Mouse (Mus musculus): ENCODE measurements around the gene Wipi1. TPM values are rescaled to one million over a fixed set of nuclear protein-coding genes. Genes with fewer than 3 reads are reported as not detected.

Wipi1 gene
- total RNA-seq, 1 experiment from 2014 or later: 31.9 TPM

GRCm38 (mm10) chr11:109579999-109580398, 31.8 kb downstream of the Wipi1 start:
- no peak for DNase-seq

- no peak for DNase-seq
Measured at GRCm38 (mm10) chr11:109578536-109578935, 33.2 kb downstream of the Wipi1 start.

GRCm38 (mm10) chr11:109575832-109576231, 35.9 kb downstream of the Wipi1 start:
- no peak for DNase-seq

GRCm38 (mm10) chr11:109574604-109575003, 37.2 kb downstream of the Wipi1 start:
- no peak for DNase-seq

- DNase-seq: no peak
Measured at GRCm38 (mm10) chr11:109572051-109572450, 39.7 kb downstream of the Wipi1 start.

- no peak for DNase-seq
Measured at GRCm38 (mm10) chr11:109569809-109570208, 42.0 kb downstream of the Wipi1 start.

GRCm38 (mm10) chr11:109569007-109569618, 42.7 kb downstream of the Wipi1 start:
- no peak for DNase-seq

- DNase-seq: no peak
Measured at GRCm38 (mm10) chr11:109564466-109565214, 47.1 kb downstream of the Wipi1 start.

GRCm38 (mm10) chr11:109563708-109564107, 48.1 kb downstream of the Wipi1 start:
- no peak for DNase-seq

- DNase-seq: no peak
Measured at GRCm38 (mm10) chr11:109561445-109561844, 50.3 kb downstream of the Wipi1 start.

GRCm38 (mm10) chr11:109560793-109561257, 50.9 kb downstream of the Wipi1 start:
- peak; percentile 28 for DNase-seq

- peak; percentile 26 for DNase-seq
Measured at GRCm38 (mm10) chr11:109559241-109559640, 52.5 kb downstream of the Wipi1 start.

- DNase-seq: no peak
Measured at GRCm38 (mm10) chr11:109557419-109557818, 54.3 kb downstream of the Wipi1 start.

- DNase-seq: no peak
Measured at GRCm38 (mm10) chr11:109556130-109556529, 55.6 kb downstream of the Wipi1 start.

- DNase-seq: no peak
Measured at GRCm38 (mm10) chr11:109554443-109554842, 57.3 kb downstream of the Wipi1 start.

- no peak for DNase-seq
Measured at GRCm38 (mm10) chr11:109553921-109554320, 57.8 kb downstream of the Wipi1 start.

- no peak for DNase-seq
Measured at GRCm38 (mm10) chr11:109549599-109550290, 62.0 kb downstream of the Wipi1 start.

GRCm38 (mm10) chr11:109547652-109548051, 64.1 kb downstream of the Wipi1 start:
- no peak for DNase-seq

- no peak for DNase-seq
Measured at GRCm38 (mm10) chr11:109546305-109547001, 65.3 kb downstream of the Wipi1 start.

GRCm38 (mm10) chr11:109545700-109546143, 66.0 kb downstream of the Wipi1 start:
- DNase-seq: no peak

- no peak for DNase-seq
Measured at GRCm38 (mm10) chr11:109545265-109545664, 66.5 kb downstream of the Wipi1 start.

GRCm38 (mm10) chr11:109544432-109544831, 67.3 kb downstream of the Wipi1 start:
- DNase-seq: no peak
